Mouse (Mus musculus) limb, embryonic 11.5 days (tissue): ENCODE data around the gene Clint1. TPM values are rescaled to one million over a fixed set of nuclear protein-coding genes. Genes with fewer than 3 reads are reported as not detected.

Experiments
- ATAC-seq: fragments of 200-750 bp; cut with Nextera tagmentation; 2 replicates; pipeline ENCODE4 v1.8.0; 2017; ENCODE audit warnings: low read depth; ENCODE audit not compliant: insufficient number of reproducible peaks, low FRiP score, low TSS enrichment
- DNase-seq: peaks from one replicate; pipeline ENCODE4 v3.0.0-alpha.2; 2015; ENCODE audit warnings: low spot score
- H3K27ac ChIP-seq: fragments of 300-500 bp; sonication (generic); replicated peaks from 2 replicates; pipeline ENCODE4 v1.5.1; 2014; ENCODE audit warnings: low read depth, mild to moderate bottlenecking, low read length
- H3K27me3 ChIP-seq: fragments of 300-500 bp; sonication (generic); 2 replicates; pipeline ENCODE4 v1.6.1; 2014; ENCODE audit warnings: mild to moderate bottlenecking, low read length, mixed read lengths; ENCODE audit not compliant: control insufficient read depth, insufficient read depth
- H3K36me3 ChIP-seq: fragments of 300-500 bp; sonication (generic); 2 replicates; pipeline ENCODE4 v1.6.1; 2014; ENCODE audit warnings: mild to moderate bottlenecking, low read length, moderate library complexity, mixed read lengths; ENCODE audit not compliant: control insufficient read depth, insufficient read depth
- H3K4me1 ChIP-seq: fragments of 300-500 bp; sonication (generic); 2 replicates; pipeline ENCODE4 v1.6.1; 2014; ENCODE audit warnings: low read length, mixed read lengths; ENCODE audit not compliant: control insufficient read depth, insufficient read depth
- H3K4me2 ChIP-seq: fragments of 300-500 bp; sonication (generic); 2 replicates; pipeline ENCODE4 v1.6.1; 2014; ENCODE audit warnings: low read depth, mild to moderate bottlenecking, moderate library complexity; ENCODE audit not compliant: severe bottlenecking
- H3K4me3 ChIP-seq: fragments of 300-500 bp; sonication (generic); 2 replicates; pipeline ENCODE4 v1.5.1; 2014; ENCODE audit warnings: low read depth, low read length
- H3K9ac ChIP-seq: fragments of 300-500 bp; sonication (generic); 2 replicates; pipeline ENCODE4 v1.6.1; 2014; ENCODE audit warnings: mild to moderate bottlenecking, low read length
- H3K9me3 ChIP-seq: fragments of 300-500 bp; sonication (generic); 2 replicates; pipeline ENCODE4 v1.6.1; 2016; ENCODE audit warnings: low read length; ENCODE audit not compliant: control insufficient read depth
- WGBS: fragments of 180-500 bp; shearing (Covaris S2); extraction: QIAGEN DNeasy Blood & Tissue Kit; methylation state at CpG from one replicate; pipeline ENCODE4 v1.1.7; 2014; 5-methylcytosine and 5-hydroxymethylcytosine counted together
- polyA plus RNA-seq: library from polyadenylated mRNA; unstranded; fragments of >200 nt; fragmentation: Nextera tagmentation; extraction: Ambion mirVana; gene quantifications from 2 replicates; pipeline ENCODE4 v1.2.1, GENCODE M21; 2014

Clint1 gene
- polyA plus RNA-seq, 1 experiment from 2014 or later, result 77.6 TPM

GRCm38 (mm10) chr11:45849859-45850258 is 2.0 kb upstream of the Clint1 start:
- no peak overlapping the region for H3K4me2 ChIP-seq
- ATAC-seq (no peak), DNase-seq (no peak)
- no peak overlapping the region for H3K9ac ChIP-seq
- peaks cover 5% of the 10 kb centered on the region; the same call in 1 of the 2 replicates for H3K4me1 ChIP-seq
- H3K27me3 ChIP-seq, result no peaks in the 10 kb centered on the region
- H3K36me3 ChIP-seq, result no peaks in the 10 kb centered on the region
- H3K9me3 ChIP-seq, result no peaks in the 10 kb centered on the region
- WGBS, result 47% methylated on average over 3 of the region's 3 CpGs
- no peak overlapping the region for H3K27ac ChIP-seq
- H3K4me3 ChIP-seq, result no peak overlapping the region

- H3K9ac ChIP-seq, result no peak overlapping the region
- H3K27me3 ChIP-seq, result no peaks in the 10 kb centered on the region
- peaks cover 5% of the 10 kb centered on the region; the same call in 1 of the 2 replicates for H3K4me1 ChIP-seq
- H3K27ac ChIP-seq, result no peak overlapping the region
- H3K36me3 ChIP-seq, result no peaks in the 10 kb centered on the region
- DNase-seq (no peak), ATAC-seq (no peak)
- 49% methylated on average over 3 of the region's 3 CpGs for WGBS
- H3K4me3 ChIP-seq, result no peak overlapping the region
- no peaks in the 10 kb centered on the region for H3K9me3 ChIP-seq
- H3K4me2 ChIP-seq, result no peak overlapping the region
These were observed 1.5 kb upstream of the Clint1 start for GRCm38 (mm10) chr11:45850317-45850716.

- H3K27me3 ChIP-seq, result no peaks in the 10 kb centered on the region
- ATAC-seq, result peak; percentile 68
- H3K27ac ChIP-seq, result peak overlapping the region; percentile 63
- H3K9ac ChIP-seq, result peak overlapping the region; percentile 95
- peak; percentile 51 for DNase-seq
- H3K4me3 ChIP-seq, result peak overlapping the region; percentile 96
- WGBS, result 2% methylated on average over 34 of the region's 58 CpGs
- peaks cover 5% of the 10 kb centered on the region; the same call in 1 of the 2 replicates for H3K4me1 ChIP-seq
- peak overlapping the region; percentile 46 for H3K4me2 ChIP-seq
- no peaks in the 10 kb centered on the region for H3K36me3 ChIP-seq
- no peaks in the 10 kb centered on the region for H3K9me3 ChIP-seq
These were observed 508 bp downstream of the Clint1 start for GRCm38 (mm10) chr11:45852124-45852994.

DNA sequence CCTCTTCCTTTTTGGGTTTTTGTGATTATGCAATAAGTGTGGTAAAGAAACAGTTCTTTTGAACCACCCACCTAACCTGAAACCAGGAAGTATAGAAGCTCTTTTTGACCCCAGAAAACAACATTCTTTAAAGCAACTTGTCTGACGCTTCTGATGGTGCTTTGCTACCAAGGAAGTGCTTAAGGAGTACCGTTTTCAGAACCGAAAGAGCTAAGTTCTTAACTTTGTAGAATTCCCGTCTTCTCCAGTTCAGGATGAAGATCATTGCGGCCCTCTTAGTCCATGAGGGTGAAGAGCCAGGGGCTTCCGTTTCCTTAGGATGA is 1.1 kb downstream of the Clint1 start:
- 70% methylated on average over 6 of the region's 6 CpGs for WGBS

GRCm38 (mm10) chr11:45853916-45854315 is 2.1 kb downstream of the Clint1 start:
- H3K27me3 ChIP-seq, result no peaks in the 10 kb centered on the region
- H3K9ac ChIP-seq, result no peak overlapping the region
- H3K4me2 ChIP-seq, result no peak overlapping the region
- no peak overlapping the region for H3K4me3 ChIP-seq
- DNase-seq (no peak), ATAC-seq (no peak)
- no peak overlapping the region for H3K27ac ChIP-seq
- H3K4me1 ChIP-seq, result peaks cover 5% of the 10 kb centered on the region; the same call in 1 of the 2 replicates
- WGBS, result 94% methylated on average over 2 of the region's 2 CpGs
- no peaks in the 10 kb centered on the region for H3K36me3 ChIP-seq
- no peaks in the 10 kb centered on the region for H3K9me3 ChIP-seq

More for the DNA sequence above, 1.1 kb downstream of the Clint1 start:
- Histone ChIP-seq H3K27ac (no peak overlapping the region), H3K9ac (no peak overlapping the region), H3K27me3 (no peaks in the 10 kb centered on the region), H3K4me1 (peaks cover 5% of the 10 kb centered on the region; the same call in 1 of the 2 replicates), H3K4me2 (peak overlapping the region; percentile 46), H3K4me3 (peak overlapping the region; percentile 96), H3K36me3 (no peaks in the 10 kb centered on the region), H3K9me3 (no peaks in the 10 kb centered on the region)
- DNase-seq (no peak), ATAC-seq (no peak)

- Histone ChIP-seq H3K4me1 (peaks cover 5% of the 10 kb centered on the region; the same call in 1 of the 2 replicates), H3K36me3 (no peaks in the 10 kb centered on the region), H3K9me3 (no peaks in the 10 kb centered on the region), H3K27ac (no peak overlapping the region), H3K9ac (no peak overlapping the region), H3K4me2 (no peak overlapping the region), H3K27me3 (no peaks in the 10 kb centered on the region), H3K4me3 (no peak overlapping the region)
- ATAC-seq (no peak), DNase-seq (no peak)
- 80% methylated on average over 7 of the region's 7 CpGs for WGBS
These were observed 2.5 kb downstream of the Clint1 start for GRCm38 (mm10) chr11:45854381-45854780.

DNA sequence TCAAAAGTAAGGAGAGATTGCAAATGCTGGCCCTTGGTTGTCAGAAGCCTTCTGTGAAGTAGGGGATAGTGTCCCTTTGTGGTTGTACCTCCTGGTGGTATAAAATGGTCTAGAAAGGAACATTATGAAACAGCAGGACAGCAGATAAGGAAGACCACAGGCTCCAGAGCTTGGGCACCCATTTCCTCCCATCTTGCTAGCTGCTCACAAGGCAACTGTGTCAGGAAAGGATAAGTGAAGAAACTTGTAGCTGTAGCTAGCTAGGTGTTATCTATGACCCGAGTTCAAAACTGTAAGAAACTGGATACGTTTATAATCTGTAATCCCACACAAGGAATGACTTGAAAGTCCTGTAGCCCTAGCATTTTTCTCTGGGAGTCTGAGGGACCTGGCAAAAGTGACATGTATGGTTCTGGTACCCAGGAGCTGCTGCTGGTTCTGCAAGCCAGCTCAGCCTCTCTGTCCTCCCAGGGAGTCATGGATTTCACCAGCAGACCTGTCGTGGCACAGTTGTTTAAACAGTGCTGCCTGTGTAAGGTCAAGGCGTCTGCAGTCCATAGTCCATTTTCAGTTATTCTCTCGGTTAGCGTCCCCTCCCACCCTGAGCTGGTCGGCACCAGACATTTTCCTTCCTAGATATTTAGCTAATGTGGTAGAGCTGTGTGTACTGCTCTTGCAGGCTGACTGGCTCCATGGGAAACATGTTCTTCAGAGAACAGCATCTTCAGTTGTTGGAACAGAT is 3.7 kb downstream of the Clint1 start:
- DNase-seq (no peak), ATAC-seq (no peak)
- Histone ChIP-seq H3K4me2 (no peak overlapping the region), H3K9me3 (no peaks in the 10 kb centered on the region), H3K4me1 (peaks cover 5% of the 10 kb centered on the region; the same call in 1 of the 2 replicates), H3K27ac (no peak overlapping the region), H3K4me3 (no peak overlapping the region), H3K36me3 (0 out of 2 replicates have a peak, but pooled peaks cover 2% of the 10 kb centered on the region), H3K9ac (0 out of 2 replicates have a peak overlapping the region, but pooled peaks have one; percentile 5), H3K27me3 (no peaks in the 10 kb centered on the region)
- 79% methylated on average over 7 of the region's 7 CpGs for WGBS

GRCm38 (mm10) chr11:45856149-45856516 is 4.3 kb downstream of the Clint1 start:
- Histone ChIP-seq H3K36me3 (peaks cover 2% of the 10 kb centered on the region; the same call in 1 of the 2 replicates), H3K4me1 (peaks cover 5% of the 10 kb centered on the region; the same call in 1 of the 2 replicates), H3K4me2 (no peak overlapping the region), H3K27me3 (no peaks in the 10 kb centered on the region), H3K9ac (0 out of 2 replicates have a peak overlapping the region, but pooled peaks have one; percentile 5), H3K9me3 (no peaks in the 10 kb centered on the region), H3K27ac (no peak overlapping the region), H3K4me3 (no peak overlapping the region)
- DNase-seq, result no peak
- WGBS, result 92% methylated on average over 6 of the region's 6 CpGs
- no peak for ATAC-seq
